Mouse (Mus musculus): ENCODE measurements around the gene Lamb3.

Lamb3 gene

GRCm38 (mm10) chr1:193381597-193382404 lies 174.3 kb downstream of the Lamb3 start:
- peak; percentile 3 for DNase-seq (ENCODE audit: low read depth, low spot score)

- peak; percentile 75 for DNase-seq (ENCODE audit: low read depth, low spot score)
These were observed 174.9 kb downstream of the Lamb3 start for GRCm38 (mm10) chr1:193382435-193382834.

GRCm38 (mm10) chr1:193382841-193383462 lies 175.5 kb downstream of the Lamb3 start:
- peak; percentile 67 for DNase-seq (ENCODE audit: low read depth, low spot score)

GRCm38 (mm10) chr1:193386136-193386535 lies 178.6 kb downstream of the Lamb3 start:
- DNase-seq (ENCODE audit: low read depth, low spot score): peak; percentile 66

- no peak for DNase-seq (ENCODE audit: low read depth, low spot score)
These were observed 179.7 kb downstream of the Lamb3 start for GRCm38 (mm10) chr1:193387241-193387640.

- no peak for DNase-seq (ENCODE audit: low read depth, low spot score)
These were observed 182.0 kb downstream of the Lamb3 start for GRCm38 (mm10) chr1:193389505-193389904.

GRCm38 (mm10) chr1:193390004-193390403 lies 182.5 kb downstream of the Lamb3 start:
- no peak for DNase-seq (ENCODE audit: low read depth, low spot score)

GRCm38 (mm10) chr1:193392266-193392665 lies 184.8 kb downstream of the Lamb3 start:
- DNase-seq (ENCODE audit: low read depth, low spot score): no peak
